Mouse (Mus musculus) stomach, embryonic 14.5 days (tissue): ENCODE measurements at regions not wholly inside any gene's neighbourhood (a gene's known extent, or its start where the extent isn't known, plus 50 kb on each side); places are given as distances from the start of the nearest gene placed in this dataset.

Experiments
- ATAC-seq: fragments of 200-750 bp; cut with Nextera tagmentation; 2 replicates; pipeline ENCODE4 v1.8.0; 2017; ENCODE audit warnings: low read depth, moderate TSS enrichment; ENCODE audit not compliant: insufficient number of reproducible peaks, insufficient read depth, low FRiP score
- H3K27ac ChIP-seq: fragments of 300-500 bp; sonication (generic); 2 replicates; pipeline ENCODE4 v1.5.1; 2014; ENCODE audit warnings: mild to moderate bottlenecking, low read length, moderate library complexity, mixed read lengths
- H3K27me3 ChIP-seq: fragments of 300-500 bp; sonication (generic); 2 replicates; pipeline ENCODE4 v1.6.1; 2014; ENCODE audit warnings: low read length, control low read depth, mixed read lengths; ENCODE audit not compliant: control insufficient read depth, insufficient read depth
- H3K36me3 ChIP-seq: fragments of 300-500 bp; sonication (generic); 2 replicates; pipeline ENCODE4 v1.6.1; 2014; ENCODE audit warnings: mild to moderate bottlenecking, control low read depth, low read length, moderate library complexity, mixed read lengths; ENCODE audit not compliant: control insufficient read depth, insufficient read depth
- H3K4me1 ChIP-seq: fragments of 300-500 bp; sonication (generic); 2 replicates; pipeline ENCODE4 v1.6.1; 2014; ENCODE audit warnings: low read length, control low read depth, mixed read lengths; ENCODE audit not compliant: control insufficient read depth, insufficient read depth
- H3K4me2 ChIP-seq: fragments of 300-500 bp; sonication (generic); replicated peaks from 2 replicates; pipeline ENCODE4 v1.6.1; 2014; ENCODE audit warnings: low read depth, low read length, control low read depth
- H3K4me3 ChIP-seq: fragments of 300-500 bp; sonication (generic); 2 replicates; pipeline ENCODE4 v1.5.1; 2014; ENCODE audit warnings: low read depth, low read length, control low read depth
- H3K9ac ChIP-seq: fragments of 300-500 bp; sonication (generic); replicated peaks from 2 replicates; pipeline ENCODE4 v1.6.1; 2014; ENCODE audit warnings: low read depth, mild to moderate bottlenecking, control low read depth, low read length, moderate library complexity, mixed read lengths
- H3K9me3 ChIP-seq: fragments of 300-500 bp; sonication (generic); 2 replicates; pipeline ENCODE4 v1.6.1; 2016; ENCODE audit warnings: low read depth, low read length, control low read depth; ENCODE audit not compliant: control insufficient read depth
- WGBS: fragments of 180-500 bp; shearing (Covaris S2); extraction: QIAGEN DNeasy Blood & Tissue Kit; methylation state at CpG from one replicate; pipeline ENCODE4 v1.1.7; 2014; 5-methylcytosine and 5-hydroxymethylcytosine counted together

GRCm38 (mm10) chr13:84809605-84810004, 379.6 kb upstream of the Ccnh start:
- no peak for ATAC-seq
- Histone ChIP-seq H3K4me3 (no peak overlapping the region), H3K4me2 (no peak overlapping the region), H3K9me3 (no peaks in the 10 kb centered on the region), H3K9ac (no peak overlapping the region), H3K27ac (no peak overlapping the region), H3K36me3 (no peaks in the 10 kb centered on the region), H3K27me3 (no peaks in the 10 kb centered on the region), H3K4me1 (no peaks in the 10 kb centered on the region)
- WGBS, result 97% methylated on average over 3 of the region's 3 CpGs
